In the genomic region with DNA sequence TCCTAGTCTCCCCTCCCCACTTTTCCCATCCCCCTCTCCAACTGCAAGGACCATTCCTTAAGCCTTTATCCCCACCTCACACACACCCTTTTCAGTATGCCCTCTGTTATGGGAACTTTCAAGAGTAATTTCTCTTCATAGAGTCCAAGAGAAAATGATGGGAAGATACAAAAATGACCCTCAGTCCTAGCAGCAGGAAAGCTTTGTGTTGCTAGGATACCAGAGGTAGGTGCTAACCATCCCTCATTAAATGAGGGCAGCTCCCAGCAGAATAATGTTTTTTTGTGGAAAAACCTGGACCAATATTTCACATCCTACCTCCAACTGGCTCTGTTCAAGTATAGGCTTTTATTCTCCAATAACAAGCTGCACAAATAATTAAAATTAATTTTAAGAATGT, we compare ENCODE assay signal across 22 mouse cellular contexts.
DNase-seq lines count a peak whose midpoint lies in the region; ATAC-seq and TF ChIP-seq lines count a peak whose summit lies in the region.
"Had no signal": no experiment of that assay in that cellular context is flagged by ENCODE, and none has a peak within 500 bp of the region (broad histone marks: within the 10 kb centered on the region; RNA-seq: fewer than 3 reads in every experiment).

No protein-coding gene starts in this region.

- H3K4me2 ChIP-seq in forebrain, embryonic 11.5 days (ENCODE audit: low read depth, low read length, severe bottlenecking), result no peak overlapping the region
- no peak overlapping the region for H3K4me2 ChIP-seq in forebrain, embryonic 15.5 days (replicated peaks)
- no peak overlapping the region for H3K4me2 ChIP-seq in forebrain, embryonic 14.5 days (ENCODE audit: low read length)
- H3K4me2 ChIP-seq in forebrain, postnatal 0 days (ENCODE audit: low read depth), result no peak overlapping the region
- no peak overlapping the region for H3K4me2 ChIP-seq in midbrain, postnatal 0 days (ENCODE audit: low read depth, low read length, poor library complexity, severe bottlenecking)
- H3K4me2 ChIP-seq: heart, embryonic 12.5 days; heart, embryonic 15.5 days; hindbrain, embryonic 14.5 days had no signal

- peak; percentile 50 for DNase-seq in forebrain, embryonic 11.5 days (ENCODE audit: low spot score)
- DNase-seq in forebrain, embryonic 14.5 days (ENCODE audit: low spot score), result peak; percentile 56
- no peak for DNase-seq in forebrain, postnatal 0 days
- DNase-seq in brain, embryonic 14.5 days (ENCODE audit: low read depth), result peak; percentile 72
- DNase-seq in midbrain, postnatal 0 days (ENCODE audit: low spot score), result peak; percentile 13
- DNase-seq in hindbrain, embryonic 10.5 days (ENCODE audit: low spot score), result no peak
- DNase-seq: adrenal gland, adult 8-10 months; adrenal gland, postnatal 25 days; cerebellum, adult 18-20 months; cerebellum, adult 9-10 months; cerebellum, postnatal 14 days; gastrocnemius, postnatal 25 days; heart, adult 18-20 months; heart, postnatal 10 days; heart, postnatal 36 days had no signal

- no peaks in the 10 kb centered on the region for H3K4me1 ChIP-seq in forebrain, embryonic 11.5 days (replicated peaks; ENCODE audit: control insufficient read depth, insufficient read depth, low read length)
- no peaks in the 10 kb centered on the region for H3K4me1 ChIP-seq in forebrain, embryonic 15.5 days
- H3K4me1 ChIP-seq in forebrain, embryonic 14.5 days (ENCODE audit: control insufficient read depth, insufficient read depth, low read length), result 0 out of 2 replicates have a peak, but pooled peaks cover 4% of the 10 kb centered on the region
- no peaks in the 10 kb centered on the region for H3K4me1 ChIP-seq in forebrain, postnatal 0 days (ENCODE audit: insufficient read depth)
- H3K4me1 ChIP-seq in midbrain, postnatal 0 days (ENCODE audit: insufficient read depth, low read length), result no peaks in the 10 kb centered on the region
- 0 out of 2 replicates have a peak, but pooled peaks cover 4% of the 10 kb centered on the region for H3K4me1 ChIP-seq in hindbrain, embryonic 10.5 days (replicated peaks)
- H3K4me1 ChIP-seq: heart, embryonic 12.5 days; heart, embryonic 15.5 days had no signal

- no peak for TF ChIP-seq CTCF in forebrain, postnatal 0 days (IDR thresholded peaks at IDR 0.05; ENCODE audit: low read depth)
- TF ChIP-seq CTCF in brain, embryonic 14.5 days (IDR thresholded peaks at IDR 0.05; ENCODE audit: borderline replicate concordance, extremely low read depth, insufficient read depth, insufficient read length), result no peak
- TF ChIP-seq CTCF in midbrain, postnatal 0 days (IDR thresholded peaks at IDR 0.05), result no peak

- TF ChIP-seq POLR2A in brain, embryonic 14.5 days (IDR thresholded peaks at IDR 0.05; ENCODE audit: borderline replicate concordance, extremely low read depth, insufficient read depth, insufficient read length, poor library complexity, severe bottlenecking), result no peak

- 0 out of 2 replicates have a peak overlapping the region, but pooled peaks have one; percentile 12 for H3K27ac ChIP-seq in forebrain, embryonic 11.5 days (ENCODE audit: low read depth, low read length)
- H3K27ac ChIP-seq in forebrain, embryonic 15.5 days (replicated peaks), result no peak overlapping the region
- no peak overlapping the region for H3K27ac ChIP-seq in forebrain, embryonic 14.5 days (ENCODE audit: low read depth, low read length)
- no peak overlapping the region for H3K27ac ChIP-seq in forebrain, postnatal 0 days (ENCODE audit: low read depth, low read length)
- no peak overlapping the region for H3K27ac ChIP-seq in midbrain, postnatal 0 days (ENCODE audit: low read depth, low read length)
- H3K27ac ChIP-seq in hindbrain, embryonic 10.5 days, result no peak overlapping the region
- H3K27ac ChIP-seq: heart, embryonic 15.5 days; hindbrain, embryonic 14.5 days; hindbrain, postnatal 0 days had no signal

- peak; percentile 53; the same call in 1 of the 2 replicates for ATAC-seq in forebrain, embryonic 11.5 days (replicated peaks; ENCODE audit: low FRiP score)
- ATAC-seq in forebrain, embryonic 15.5 days (replicated peaks), result no peak
- peak; percentile 42; the same call in 1 of the 2 replicates for ATAC-seq in forebrain, embryonic 14.5 days
- ATAC-seq in forebrain, postnatal 0 days, result no peak
- no peak for ATAC-seq in midbrain, postnatal 0 days (ENCODE audit: low FRiP score)
- ATAC-seq: activated CD4-positive, CD25-positive, alpha-beta regulatory T cell, adult 4 months; hindbrain, postnatal 0 days; inflammation-experienced regulatory T-cells, adult 6 months had no signal

- H3K9ac ChIP-seq in forebrain, embryonic 11.5 days (ENCODE audit: low read length), result no peak overlapping the region
- no peak overlapping the region for H3K9ac ChIP-seq in forebrain, embryonic 15.5 days (replicated peaks)
- H3K9ac ChIP-seq in forebrain, embryonic 14.5 days (ENCODE audit: low read length), result no peak overlapping the region
- no peak overlapping the region for H3K9ac ChIP-seq in forebrain, postnatal 0 days
- H3K9ac ChIP-seq in midbrain, postnatal 0 days (replicated peaks; ENCODE audit: low read length, poor library complexity, severe bottlenecking), result no peak overlapping the region
- H3K9ac ChIP-seq: heart, embryonic 12.5 days; heart, embryonic 15.5 days; hindbrain, embryonic 14.5 days had no signal

- no peaks in the 10 kb centered on the region for H3K9me3 ChIP-seq in forebrain, embryonic 11.5 days (ENCODE audit: control insufficient read depth, low read length)
- H3K9me3 ChIP-seq in forebrain, embryonic 15.5 days, result no peaks in the 10 kb centered on the region
- no peaks in the 10 kb centered on the region for H3K9me3 ChIP-seq in forebrain, embryonic 14.5 days (replicated peaks; ENCODE audit: control insufficient read depth, low read length)
- H3K9me3 ChIP-seq in forebrain, postnatal 0 days (ENCODE audit: low read length), result no peaks in the 10 kb centered on the region
- H3K9me3 ChIP-seq in midbrain, postnatal 0 days (ENCODE audit: low read length), result no peaks in the 10 kb centered on the region
- H3K9me3 ChIP-seq in hindbrain, embryonic 10.5 days, result no peaks in the 10 kb centered on the region
- H3K9me3 ChIP-seq: heart, embryonic 12.5 days; heart, embryonic 15.5 days had no signal

- H3K4me3 ChIP-seq in forebrain, embryonic 11.5 days (ENCODE audit: low read depth, low read length), result no peak overlapping the region
- H3K4me3 ChIP-seq in forebrain, embryonic 15.5 days, result no peak overlapping the region
- no peak overlapping the region for H3K4me3 ChIP-seq in forebrain, embryonic 14.5 days (ENCODE audit: low read depth, low read length)
- H3K4me3 ChIP-seq in forebrain, postnatal 0 days (ENCODE audit: low read depth, low read length), result no peak overlapping the region
- H3K4me3 ChIP-seq in midbrain, postnatal 0 days (ENCODE audit: low read depth, low read length), result no peak overlapping the region
- H3K4me3 ChIP-seq in hindbrain, embryonic 10.5 days, result no peak overlapping the region
- H3K4me3 ChIP-seq: heart, embryonic 12.5 days; heart, embryonic 15.5 days had no signal

- no peaks in the 10 kb centered on the region for H3K27me3 ChIP-seq in forebrain, embryonic 11.5 days (ENCODE audit: control insufficient read depth, insufficient read depth, low read length)
- H3K27me3 ChIP-seq in forebrain, embryonic 15.5 days, result no peaks in the 10 kb centered on the region
- no peaks in the 10 kb centered on the region for H3K27me3 ChIP-seq in forebrain, embryonic 14.5 days (replicated peaks; ENCODE audit: control insufficient read depth, insufficient read depth, low read length)
- H3K27me3 ChIP-seq in forebrain, postnatal 0 days (ENCODE audit: insufficient read depth, low read length), result no peaks in the 10 kb centered on the region
- no peaks in the 10 kb centered on the region for H3K27me3 ChIP-seq in midbrain, postnatal 0 days (ENCODE audit: insufficient read depth, low read length)
- no peaks in the 10 kb centered on the region for H3K27me3 ChIP-seq in hindbrain, embryonic 10.5 days (ENCODE audit: insufficient read depth, poor library complexity, severe bottlenecking)
- H3K27me3 ChIP-seq: heart, embryonic 12.5 days; heart, embryonic 15.5 days had no signal

- H3K36me3 ChIP-seq in forebrain, embryonic 11.5 days (ENCODE audit: control insufficient read depth, insufficient read depth, low read length), result no peaks in the 10 kb centered on the region
- H3K36me3 ChIP-seq in forebrain, embryonic 15.5 days, result no peaks in the 10 kb centered on the region
- no peaks in the 10 kb centered on the region for H3K36me3 ChIP-seq in forebrain, embryonic 14.5 days (ENCODE audit: control insufficient read depth, insufficient read depth, low read length)
- H3K36me3 ChIP-seq in forebrain, postnatal 0 days (ENCODE audit: insufficient read depth), result no peaks in the 10 kb centered on the region
- no peaks in the 10 kb centered on the region for H3K36me3 ChIP-seq in midbrain, postnatal 0 days (ENCODE audit: insufficient read depth, low read length)
- no peaks in the 10 kb centered on the region for H3K36me3 ChIP-seq in hindbrain, embryonic 10.5 days
- H3K36me3 ChIP-seq: heart, embryonic 12.5 days; heart, embryonic 15.5 days had no signal

Comparison
In these comparisons a context has a peak if more than half of its experiments do, and no peak if none do; other contexts are left out.
1. ATAC-seq: peak in forebrain, embryonic 11.5 days (single experiment) and forebrain, embryonic 14.5 days (single experiment); none in forebrain, embryonic 15.5 days (single experiment), forebrain, postnatal 0 days (single experiment) and midbrain, postnatal 0 days (single experiment).
2. DNase-seq: peak in forebrain, embryonic 11.5 days (single experiment), forebrain, embryonic 14.5 days (single experiment), brain, embryonic 14.5 days (single experiment) and midbrain, postnatal 0 days (single experiment); none in forebrain, postnatal 0 days (single experiment) and hindbrain, embryonic 10.5 days (single experiment).